Mouse (Mus musculus) T-helper 1 cell (primary cell): ENCODE measurements around the gene Spata33.
"Not testable (repeated sequence)": the region's sequence is repeated elsewhere in the genome, so short reads cannot be mapped to it uniquely, and the experiment has no call there.

Experiments used
- in situ Hi-C: fragments of 300-600 bp; cut with MboI, MseI; formaldehyde crosslinking; loops from one replicate; pipeline ENCODE4 v1.15.1; 2025; ENCODE audit warnings: high pct_unique_total_duplicates

Spata33 gene

GRCm38 (mm10) chr8:123232553-123232952 lies 19.9 kb downstream of the Spata33 start:
- in situ Hi-C loops = no loop called here

GRCm38 (mm10) chr8:123233300-123233699 lies 20.7 kb downstream of the Spata33 start:
- in situ Hi-C loops = no loop called here

- in situ Hi-C loops = no loop called here
Measured at GRCm38 (mm10) chr8:123233760-123234159, 21.1 kb downstream of the Spata33 start.

GRCm38 (mm10) chr8:123234918-123235519 lies 22.4 kb downstream of the Spata33 start:
- in situ Hi-C loops = no loop called here

- in situ Hi-C loops = no loop called here
Measured at GRCm38 (mm10) chr8:123235520-123236497, 23.2 kb downstream of the Spata33 start, which contains the start of gene Spata2l. Gene Spata2l, minus strand, starts transcription at chr8:123236233.

GRCm38 (mm10) chr8:123239398-123239797 lies 26.8 kb downstream of the Spata33 start:
- in situ Hi-C loops = no loop called here

GRCm38 (mm10) chr8:123242107-123242923 lies 29.7 kb downstream of the Spata33 start:
- in situ Hi-C loops = no loop called here

GRCm38 (mm10) chr8:123243053-123243452 lies 30.4 kb downstream of the Spata33 start:
- in situ Hi-C loops = no loop called here

GRCm38 (mm10) chr8:123244382-123244781 lies 31.8 kb downstream of the Spata33 start:
- in situ Hi-C loops = no loop called here

GRCm38 (mm10) chr8:123245543-123245942 lies 32.9 kb downstream of the Spata33 start:
- in situ Hi-C loops = no loop called here

- in situ Hi-C loops = no loop called here
Measured at GRCm38 (mm10) chr8:123247748-123248147, 35.1 kb downstream of the Spata33 start.

GRCm38 (mm10) chr8:123248596-123248995 lies 36.0 kb downstream of the Spata33 start:
- in situ Hi-C loops = no loop called here

GRCm38 (mm10) chr8:123250940-123251339 lies 38.3 kb downstream of the Spata33 start:
- in situ Hi-C loops = no loop called here

- in situ Hi-C loops = no loop called here
Measured at GRCm38 (mm10) chr8:123252925-123253324, 40.3 kb downstream of the Spata33 start.

GRCm38 (mm10) chr8:123253451-123254098 lies 40.9 kb downstream of the Spata33 start:
- in situ Hi-C loops = no loop called here

- in situ Hi-C loops = no loop called here
Measured at GRCm38 (mm10) chr8:123254099-123254885, 41.7 kb downstream of the Spata33 start, which contains the start of the genes Zfp276 and Vps9d1. Gene Zfp276, plus strand, starts transcription at chr8:123254195. Gene Vps9d1, minus strand, starts transcription at chr8:123254348.

- in situ Hi-C loops = no loop called here
Measured at GRCm38 (mm10) chr8:123255170-123255569, 42.5 kb downstream of the Spata33 start.

- in situ Hi-C loops = no loop called here
Measured at GRCm38 (mm10) chr8:123257114-123257513, 44.5 kb downstream of the Spata33 start.

GRCm38 (mm10) chr8:123257593-123257992 lies 45.0 kb downstream of the Spata33 start:
- in situ Hi-C loops = not testable (repeated sequence)

- in situ Hi-C loops = no loop called here
Measured at GRCm38 (mm10) chr8:123267926-123268656, 55.5 kb downstream of the Spata33 start.
